Mouse (Mus musculus): ENCODE data around the gene Zfp1.

GRCm38 (mm10) chr8:111658819-111659423 is 15.7 kb downstream of the Zfp1 start:
- TF ChIP-seq CTCF (conservative IDR thresholded peaks at IDR 0.05; ENCODE audit: insufficient read depth, insufficient read length, low read depth, low read length) (no peak), POLR2A (IDR thresholded peaks at IDR 0.05; ENCODE audit: low read depth, low read length) (no peak)

All from kidney, adult 2 months (tissue).